Comparison of ENCODE assay signal across 19 mouse cellular contexts in genomic region chrX:36591539-36591938, GRCm38 (mm10).
"Had no signal": no experiment of that assay in that cellular context is flagged by ENCODE, and none has a peak within 500 bp of the region (broad histone marks: within the 10 kb centered on the region; RNA-seq: fewer than 3 reads in every experiment).

No protein-coding gene starts in this region.

- H3K4me1 ChIP-seq: lung, embryonic 15.5 days had no signal

- H3K36me3 ChIP-seq: lung, embryonic 15.5 days; midbrain, embryonic 10.5 days; midbrain, embryonic 13.5 days had no signal

- ATAC-seq: inflammation-experienced regulatory T-cells, adult 6 months; midbrain, embryonic 13.5 days; midbrain, embryonic 16.5 days had no signal

- H3K27me3 ChIP-seq: lung, embryonic 15.5 days; midbrain, embryonic 13.5 days had no signal

- H3K27ac ChIP-seq: kidney, postnatal 0 days; left cerebral cortex, adult 2 months; lung, embryonic 15.5 days; midbrain, embryonic 10.5 days; midbrain, embryonic 13.5 days; stomach, postnatal 0 days had no signal

- H3K9ac ChIP-seq: lung, embryonic 15.5 days; midbrain, embryonic 13.5 days had no signal

- H3K4me2 ChIP-seq: lung, embryonic 15.5 days; midbrain, embryonic 13.5 days had no signal

- H3K4me3 ChIP-seq: left cerebral cortex, adult 2 months; lung, embryonic 15.5 days; megakaryocyte, embryonic 14.5 days; midbrain, embryonic 10.5 days; midbrain, embryonic 13.5 days had no signal

- DNase-seq: kidney, adult 18-20 months; layer of hippocampus, postnatal 36 days; lung, adult 18-20 months; lung, postnatal 10 days; lung, postnatal 36 days; right cerebral cortex, postnatal 14 days; right cerebral cortex, postnatal 4 days; thymus, adult 2 months; thymus, postnatal 14 days; thymus, postnatal 4 days had no signal

- H3K9me3 ChIP-seq: lung, embryonic 15.5 days; megakaryocyte, embryonic 14.5 days; midbrain, embryonic 10.5 days; midbrain, embryonic 13.5 days had no signal
